Mouse (Mus musculus) liver, embryonic 15.5 days (tissue): ENCODE measurements around the gene Prdx6. TPM values are rescaled to one million over a fixed set of nuclear protein-coding genes. Genes with fewer than 3 reads are reported as not detected.

Experiments
- ATAC-seq: fragments of 200-750 bp; cut with Nextera tagmentation; 2 replicates; pipeline ENCODE4 v1.8.0; 2017; ENCODE audit warnings: moderate number of reproducible peaks, mild to moderate bottlenecking, moderate library complexity; ENCODE audit not compliant: insufficient read depth
- H3K27ac ChIP-seq: fragments of 300-500 bp; sonication (generic); replicated peaks from 2 replicates; pipeline ENCODE4 v1.5.1; 2015; ENCODE audit warnings: mild to moderate bottlenecking, inconsistent platforms
- H3K27me3 ChIP-seq: fragments of 300-500 bp; sonication (generic); 2 replicates; pipeline ENCODE4 v1.6.1; 2015; ENCODE audit warnings: mild to moderate bottlenecking, inconsistent platforms
- H3K36me3 ChIP-seq: fragments of 300-500 bp; sonication (generic); replicated peaks from 2 replicates; pipeline ENCODE4 v1.6.1; 2015; ENCODE audit warnings: moderate library complexity, mild to moderate bottlenecking, inconsistent platforms
- H3K4me1 ChIP-seq: fragments of 300-500 bp; sonication (generic); replicated peaks from 2 replicates; pipeline ENCODE4 v1.6.1; 2015; ENCODE audit warnings: inconsistent platforms
- H3K4me2 ChIP-seq: fragments of 300-500 bp; sonication (generic); 2 replicates; pipeline ENCODE4 v1.6.1; 2015; ENCODE audit warnings: moderate library complexity, mild to moderate bottlenecking, inconsistent platforms
- H3K4me3 ChIP-seq: fragments of 300-500 bp; sonication (generic); replicated peaks from 2 replicates; pipeline ENCODE4 v1.5.1; 2015; ENCODE audit warnings: mild to moderate bottlenecking, inconsistent platforms
- H3K9ac ChIP-seq: fragments of 300-500 bp; sonication (generic); 2 replicates; pipeline ENCODE4 v1.6.1; 2015; ENCODE audit warnings: moderate library complexity, mild to moderate bottlenecking, inconsistent platforms
- H3K9me3 ChIP-seq: fragments of 300-500 bp; sonication (generic); replicated peaks from 2 replicates; pipeline ENCODE4 v1.6.1; 2016; ENCODE audit warnings: inconsistent platforms
- WGBS: fragments of 180-500 bp; shearing (Covaris S2); methylation state at CpG from one replicate; pipeline ENCODE4 v1.1.7; 2015; ENCODE audit warnings: mixed read lengths; ENCODE audit not compliant: insufficient replicate concordance; 5-methylcytosine and 5-hydroxymethylcytosine counted together
- polyA plus RNA-seq: library from polyadenylated mRNA; unstranded; fragments of >200 nt; fragmentation: Nextera tagmentation; extraction: Ambion mirVana; gene quantifications from 2 replicates; pipeline ENCODE4 v1.2.1, GENCODE M21; 2015

Prdx6 gene
- polyA plus RNA-seq, result 354 and 355 TPM in 2 replicates

GRCm38 (mm10) chr1:161250604-161251416 lies at the start of gene Prdx6:
Gene Prdx6, minus strand, starts transcription at chr1:161251219.
- Histone ChIP-seq H3K36me3 (peaks cover 15% of the 10 kb centered on the region), H3K9ac (peak within 1 kb of the TSS; percentile 89), H3K4me2 (peak within 1 kb of the TSS; percentile 95), H3K27ac (peak within 1 kb of the TSS; percentile 86), H3K9me3 (no peaks in the 10 kb centered on the region), H3K4me3 (peak within 1 kb of the TSS; percentile 88), H3K4me1 (peaks cover 87% of the 10 kb centered on the region), H3K27me3 (no peaks in the 10 kb centered on the region)
- under 1% methylated on average over 66 of the region's 66 CpGs for WGBS
- peak; percentile 82 for ATAC-seq

GRCm38 (mm10) chr1:161288256-161288655 lies 37.2 kb upstream of the Prdx6 start:
- Histone ChIP-seq H3K4me2 (no peak overlapping the region), H3K36me3 (no peaks in the 10 kb centered on the region), H3K4me1 (no peaks in the 10 kb centered on the region), H3K27me3 (no peaks in the 10 kb centered on the region), H3K9me3 (no peaks in the 10 kb centered on the region), H3K4me3 (no peak overlapping the region), H3K9ac (no peak overlapping the region), H3K27ac (no peak overlapping the region)
- WGBS, result 41% methylated on average over 12 of the region's 12 CpGs
- ATAC-seq, result no peak

GRCm38 (mm10) chr1:161286726-161287310 lies 35.8 kb upstream of the Prdx6 start:
- no peaks in the 10 kb centered on the region for H3K27me3 ChIP-seq
- WGBS, result 19% methylated on average over 11 of the region's 11 CpGs
- H3K9ac ChIP-seq, result no peak overlapping the region
- no peaks in the 10 kb centered on the region for H3K9me3 ChIP-seq
- H3K4me1 ChIP-seq, result no peaks in the 10 kb centered on the region
- ATAC-seq, result peak; percentile 52; the same call in 1 of the 2 replicates
- no peak overlapping the region for H3K4me3 ChIP-seq
- H3K36me3 ChIP-seq, result no peaks in the 10 kb centered on the region
- no peak overlapping the region for H3K4me2 ChIP-seq
- H3K27ac ChIP-seq, result no peak overlapping the region

GRCm38 (mm10) chr1:161281054-161281688 lies 30.2 kb upstream of the Prdx6 start:
- H3K4me1 ChIP-seq, result no peaks in the 10 kb centered on the region
- WGBS, result 58% methylated on average over 3 of the region's 3 CpGs
- H3K4me3 ChIP-seq, result no peak overlapping the region
- no peak overlapping the region for H3K9ac ChIP-seq
- H3K36me3 ChIP-seq, result no peaks in the 10 kb centered on the region
- no peaks in the 10 kb centered on the region for H3K27me3 ChIP-seq
- H3K27ac ChIP-seq, result no peak overlapping the region
- no peak overlapping the region for H3K4me2 ChIP-seq
- ATAC-seq, result no peak
- H3K9me3 ChIP-seq, result no peaks in the 10 kb centered on the region

GRCm38 (mm10) chr1:161279244-161279908 lies 28.4 kb upstream of the Prdx6 start:
- no peaks in the 10 kb centered on the region for H3K27me3 ChIP-seq
- ATAC-seq, result no peak
- H3K27ac ChIP-seq, result no peak overlapping the region
- H3K9me3 ChIP-seq, result no peaks in the 10 kb centered on the region
- 46% methylated on average over 6 of the region's 6 CpGs for WGBS
- no peak overlapping the region for H3K9ac ChIP-seq
- no peaks in the 10 kb centered on the region for H3K4me1 ChIP-seq
- no peaks in the 10 kb centered on the region for H3K36me3 ChIP-seq
- no peak overlapping the region for H3K4me2 ChIP-seq
- H3K4me3 ChIP-seq, result no peak overlapping the region

- Histone ChIP-seq H3K4me3 (no peak overlapping the region), H3K4me2 (no peak overlapping the region), H3K27me3 (no peaks in the 10 kb centered on the region), H3K36me3 (no peaks in the 10 kb centered on the region), H3K9ac (no peak overlapping the region), H3K4me1 (peaks cover 14% of the 10 kb centered on the region), H3K27ac (no peak overlapping the region), H3K9me3 (no peaks in the 10 kb centered on the region)
- 89% methylated on average over 1 of the region's 1 CpGs for WGBS
- no peak for ATAC-seq
These were observed 22.5 kb upstream of the Prdx6 start for GRCm38 (mm10) chr1:161273486-161273885.

- Histone ChIP-seq H3K36me3 (no peaks in the 10 kb centered on the region), H3K9ac (no peak overlapping the region), H3K4me1 (peaks cover 28% of the 10 kb centered on the region), H3K4me3 (no peak overlapping the region), H3K9me3 (no peaks in the 10 kb centered on the region), H3K4me2 (no peak overlapping the region), H3K27ac (no peak overlapping the region), H3K27me3 (no peaks in the 10 kb centered on the region)
- no peak for ATAC-seq
- 60% methylated on average over 2 of the region's 2 CpGs for WGBS
These were observed 20.4 kb upstream of the Prdx6 start for GRCm38 (mm10) chr1:161271461-161271810.

GRCm38 (mm10) chr1:161270776-161271460 lies 19.9 kb upstream of the Prdx6 start:
- Histone ChIP-seq H3K27ac (no peak overlapping the region), H3K4me2 (no peak overlapping the region), H3K9ac (no peak overlapping the region), H3K36me3 (no peaks in the 10 kb centered on the region), H3K9me3 (no peaks in the 10 kb centered on the region), H3K4me1 (peaks cover 28% of the 10 kb centered on the region), H3K27me3 (no peaks in the 10 kb centered on the region), H3K4me3 (no peak overlapping the region)
- WGBS, result 63% methylated on average over 4 of the region's 4 CpGs
- ATAC-seq, result no peak

- Histone ChIP-seq H3K36me3 (no peaks in the 10 kb centered on the region), H3K4me3 (no peak overlapping the region), H3K4me2 (no peak overlapping the region), H3K27ac (peak overlapping the region; percentile 74), H3K9ac (no peak overlapping the region), H3K4me1 (peaks cover 28% of the 10 kb centered on the region), H3K9me3 (no peaks in the 10 kb centered on the region), H3K27me3 (no peaks in the 10 kb centered on the region)
- ATAC-seq, result peak; percentile 71
- 51% methylated on average over 4 of the region's 4 CpGs for WGBS
These were observed 18.3 kb upstream of the Prdx6 start for GRCm38 (mm10) chr1:161269346-161269745.

- peak overlapping the region; percentile 74 for H3K27ac ChIP-seq
- WGBS, result 9% methylated on average over 5 of the region's 5 CpGs
- no peaks in the 10 kb centered on the region for H3K36me3 ChIP-seq
- no peaks in the 10 kb centered on the region for H3K27me3 ChIP-seq
- H3K4me3 ChIP-seq, result no peak overlapping the region
- peaks cover 28% of the 10 kb centered on the region for H3K4me1 ChIP-seq
- peak overlapping the region; percentile 26 for H3K4me2 ChIP-seq
- H3K9ac ChIP-seq, result no peak overlapping the region
- peak; percentile 89 for ATAC-seq
- no peaks in the 10 kb centered on the region for H3K9me3 ChIP-seq
These were observed 17.9 kb upstream of the Prdx6 start for GRCm38 (mm10) chr1:161268884-161269283.
